Mouse (Mus musculus) cerebellum, adult 18-20 months (tissue): ENCODE measurements around the gene Fam45a.
A peak's percentile ranks its signal among the peaks of the same experiment; 100 is the strongest.

Experiments used
- DNase-seq, 2 experiments: peaks; one replicate each; pipeline ENCODE4 v3.0.0; 2021

The Fam45a gene

GRCm38 (mm10) chr19:60811098-60812035 is at the start of gene Fam45a:
TSS of gene Fam45a (plus strand) at chr19:60811585.
- DNase-seq = peak; percentile 89 to 94

- DNase-seq = no peak
These were observed 38.0 kb upstream of the Fam45a start for GRCm38 (mm10) chr19:60773366-60773765.

GRCm38 (mm10) chr19:60782034-60782433 is 29.4 kb upstream of the Fam45a start:
- DNase-seq = no peak

GRCm38 (mm10) chr19:60784712-60785111 is 26.7 kb upstream of the Fam45a start:
- no peak for DNase-seq

GRCm38 (mm10) chr19:60787465-60788150 is 23.8 kb upstream of the Fam45a start:
- no peak for DNase-seq

GRCm38 (mm10) chr19:60788214-60788960 is 23.0 kb upstream of the Fam45a start:
- no peak for DNase-seq

- no peak for DNase-seq
These were observed 21.9 kb upstream of the Fam45a start for GRCm38 (mm10) chr19:60789452-60789851.

- DNase-seq = peak; percentile 43 to 60
These were observed 21.4 kb upstream of the Fam45a start for GRCm38 (mm10) chr19:60789919-60790506.

GRCm38 (mm10) chr19:60790551-60791161 is 20.7 kb upstream of the Fam45a start, which contains the start of gene Eif3a:
TSS of gene Eif3a (minus strand) at chr19:60790658.
- peak; percentile 92 to 96 for DNase-seq

GRCm38 (mm10) chr19:60791164-60791563 is 20.2 kb upstream of the Fam45a start:
- peak in 1 of 2 experiments; percentile 22 for DNase-seq

GRCm38 (mm10) chr19:60793170-60793707 is 18.1 kb upstream of the Fam45a start:
- no peak for DNase-seq

GRCm38 (mm10) chr19:60795244-60795643 is 16.1 kb upstream of the Fam45a start:
- no peak for DNase-seq

GRCm38 (mm10) chr19:60797415-60797814 is 14.0 kb upstream of the Fam45a start:
- DNase-seq = no peak

- DNase-seq = no peak
These were observed 11.4 kb upstream of the Fam45a start for GRCm38 (mm10) chr19:60799867-60800569.

- no peak for DNase-seq
These were observed 6.5 kb upstream of the Fam45a start for GRCm38 (mm10) chr19:60804903-60805302.

GRCm38 (mm10) chr19:60809927-60810326 is 1.5 kb upstream of the Fam45a start:
- no peak for DNase-seq

- DNase-seq = no peak
These were observed 628 bp downstream of the Fam45a start for GRCm38 (mm10) chr19:60812036-60812389.

- DNase-seq = no peak
These were observed 1.7 kb downstream of the Fam45a start for GRCm38 (mm10) chr19:60813133-60813532.

- no peak for DNase-seq
These were observed 7.3 kb downstream of the Fam45a start for GRCm38 (mm10) chr19:60818677-60819076.

- peak; percentile 66 to 76 for DNase-seq
These were observed 26.4 kb downstream of the Fam45a start for GRCm38 (mm10) chr19:60837747-60838146.

GRCm38 (mm10) chr19:60843324-60843723 is 31.9 kb downstream of the Fam45a start:
- no peak for DNase-seq
